Mouse (Mus musculus): Measurements from ENCODE around the gene Dct.

DNA sequence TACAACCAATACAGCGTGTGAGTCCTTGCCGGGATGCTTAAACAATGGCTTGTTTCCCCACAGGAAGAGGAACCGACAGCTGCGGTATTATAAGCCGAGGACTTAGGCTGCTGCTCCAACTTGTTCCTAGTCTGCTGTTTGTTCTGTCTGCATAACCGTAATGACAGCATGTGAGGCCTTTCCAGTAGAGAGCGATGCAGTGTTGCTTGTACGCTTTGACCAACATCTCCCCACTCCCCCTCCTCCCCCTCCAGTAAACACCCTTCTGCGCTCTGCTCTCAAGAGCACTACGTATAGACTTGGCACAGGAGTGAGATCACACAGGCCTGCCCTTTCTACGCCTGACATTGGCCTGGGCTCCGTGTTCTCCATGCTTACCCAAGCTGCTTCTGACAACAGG is 18.1 kb upstream of the Dct start:
- TF ChIP-seq CTCF (IDR thresholded peaks at IDR 0.05; ENCODE audit: low read depth, low read length): no peak
- TF ChIP-seq POLR2A (IDR thresholded peaks at IDR 0.05; ENCODE audit: borderline replicate concordance, low read depth, low read length): no peak

Data from bone marrow macrophage, adult 2 months (primary cell).